Mouse (Mus musculus): ENCODE data around the gene Rnf26. TPM values are rescaled to one million over a fixed set of nuclear protein-coding genes. Genes with fewer than 3 reads are reported as not detected.

Gene Rnf26
- polyA plus RNA-seq, 1 experiment from 2014 or later = 32.7 TPM

DNA sequence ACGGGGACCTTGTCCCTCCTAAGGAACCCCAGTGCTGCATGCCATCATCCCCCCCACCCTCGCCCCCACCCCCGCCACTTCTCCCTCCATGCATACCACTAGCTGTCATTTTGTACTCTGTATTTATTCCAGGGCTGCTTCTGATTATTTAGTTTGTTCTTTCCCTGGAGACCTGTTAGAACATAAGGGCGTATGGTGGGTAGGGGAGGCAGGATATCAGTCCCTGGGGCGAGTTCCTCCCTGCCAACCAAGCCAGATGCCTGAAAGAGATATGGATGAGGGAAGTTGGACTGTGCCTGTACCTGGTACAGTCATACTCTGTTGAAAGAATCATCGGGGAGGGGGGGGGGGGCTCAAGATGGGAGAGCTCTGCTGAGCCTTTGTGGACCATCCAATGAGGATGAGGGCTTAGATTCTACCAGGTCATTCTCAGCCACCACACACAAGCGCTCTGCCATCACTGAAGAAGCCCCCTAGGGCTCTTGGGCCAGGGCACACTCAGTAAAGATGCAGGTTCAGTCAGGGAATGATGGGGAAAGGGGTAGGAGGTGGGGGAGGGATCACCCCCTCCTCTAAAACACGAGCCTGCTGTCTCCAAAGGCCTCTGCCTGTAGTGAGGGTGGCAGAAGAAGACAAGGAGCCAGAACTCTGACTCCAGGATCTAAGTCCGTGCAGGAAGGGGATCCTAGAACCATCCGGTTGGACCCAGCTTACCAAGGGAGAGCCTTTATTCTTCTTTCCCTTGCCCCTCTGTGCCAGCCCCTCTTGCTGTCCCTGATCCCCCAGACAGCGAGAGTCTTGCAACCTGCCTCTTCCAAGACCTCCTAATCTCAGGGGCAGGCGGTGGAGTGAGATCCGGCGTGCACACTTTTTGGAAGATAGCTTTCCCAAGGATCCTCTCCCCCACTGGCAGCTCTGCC, 65.5 kb downstream of the Rnf26 start:
- Histone ChIP-seq H3K27ac (no peak overlapping the region), H3K9ac (no peak overlapping the region), H3K4me3 (replicated peaks; ENCODE audit: low read length) (no peak overlapping the region), H3K36me3 (replicated peaks; ENCODE audit: control insufficient read depth, insufficient read depth) (no peaks in the 10 kb centered on the region), H3K4me2 (replicated peaks) (no peak overlapping the region), H3K27me3 (ENCODE audit: control insufficient read depth, insufficient read depth, low read length) (peaks cover 28% of the 10 kb centered on the region), H3K9me3 (ENCODE audit: control insufficient read depth, low read length) (no peaks in the 10 kb centered on the region), H3K4me1 (replicated peaks; ENCODE audit: control insufficient read depth, insufficient read depth, low read length) (peaks cover 10% of the 10 kb centered on the region; the same call in 1 of the 2 replicates)
- 79% methylated on average over 14 of the region's 14 CpGs for WGBS
- DNase-seq (ENCODE audit: low spot score) = no peak
- no peak for ATAC-seq (ENCODE audit: low FRiP score)

DNA sequence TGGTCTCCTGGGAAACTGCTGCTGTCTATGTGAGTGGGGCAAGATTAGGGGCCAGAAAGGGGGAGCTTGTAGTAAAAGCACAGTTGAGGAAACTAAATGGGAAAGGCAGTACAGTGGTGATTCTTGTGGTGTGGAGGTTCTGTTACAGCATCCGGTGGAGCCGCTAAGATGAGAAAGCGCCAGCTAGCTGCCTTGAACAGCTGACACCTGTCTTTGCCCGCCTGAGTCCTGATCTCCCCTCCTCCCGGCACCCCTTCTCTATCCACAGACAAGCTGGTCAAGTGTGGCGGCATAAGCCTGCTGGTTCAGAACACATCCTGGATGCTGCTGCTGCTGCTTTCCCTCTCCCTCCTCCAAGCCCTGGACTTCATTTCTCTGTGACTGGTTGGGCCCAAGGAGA, 66.2 kb downstream of the Rnf26 start:
- Histone ChIP-seq H3K4me3 (replicated peaks; ENCODE audit: low read length) (no peak overlapping the region), H3K36me3 (replicated peaks; ENCODE audit: control insufficient read depth, insufficient read depth) (no peaks in the 10 kb centered on the region), H3K9me3 (ENCODE audit: control insufficient read depth, low read length) (no peaks in the 10 kb centered on the region), H3K27ac (no peak overlapping the region), H3K27me3 (ENCODE audit: control insufficient read depth, insufficient read depth, low read length) (peaks cover 31% of the 10 kb centered on the region), H3K4me1 (replicated peaks; ENCODE audit: control insufficient read depth, insufficient read depth, low read length) (peaks cover 12% of the 10 kb centered on the region; the same call in 1 of the 2 replicates), H3K9ac (no peak overlapping the region), H3K4me2 (replicated peaks) (no peak overlapping the region)
- DNase-seq (ENCODE audit: low spot score) = no peak
- ATAC-seq (ENCODE audit: low FRiP score) = no peak
- WGBS = 68% methylated on average over 6 of the region's 6 CpGs

DNA sequence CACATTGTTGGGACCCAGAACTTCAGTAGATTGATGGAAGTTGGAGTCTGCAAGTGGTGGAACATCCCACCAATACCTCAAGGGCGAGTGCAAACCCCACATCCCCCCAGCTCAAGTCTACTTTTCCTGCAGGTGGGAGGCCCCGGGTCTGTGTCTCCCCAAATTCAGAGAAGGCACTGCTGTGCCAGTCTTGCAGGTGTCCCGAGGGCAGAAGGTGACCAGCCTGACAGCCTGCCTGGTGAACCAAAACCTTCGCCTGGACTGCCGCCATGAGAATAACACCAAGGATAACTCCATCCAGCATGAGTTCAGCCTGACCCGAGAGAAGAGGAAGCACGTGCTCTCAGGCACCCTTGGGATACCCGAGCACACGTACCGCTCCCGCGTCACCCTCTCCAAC, 66.9 kb downstream of the Rnf26 start:
- no peaks in the 10 kb centered on the region for H3K36me3 ChIP-seq (replicated peaks; ENCODE audit: control insufficient read depth, insufficient read depth)
- ATAC-seq (ENCODE audit: low FRiP score) (no peak), DNase-seq (ENCODE audit: low spot score) (no peak)
- H3K27ac ChIP-seq = no peak overlapping the region
- no peak overlapping the region for H3K4me2 ChIP-seq (replicated peaks)
- peaks cover 33% of the 10 kb centered on the region for H3K27me3 ChIP-seq (ENCODE audit: control insufficient read depth, insufficient read depth, low read length)
- WGBS = 90% methylated on average over 12 of the region's 12 CpGs
- H3K4me3 ChIP-seq (replicated peaks; ENCODE audit: low read length) = no peak overlapping the region
- no peak overlapping the region for H3K9ac ChIP-seq
- H3K4me1 ChIP-seq (replicated peaks; ENCODE audit: control insufficient read depth, insufficient read depth, low read length) = peaks cover 12% of the 10 kb centered on the region; the same call in 1 of the 2 replicates
- no peaks in the 10 kb centered on the region for H3K9me3 ChIP-seq (ENCODE audit: control insufficient read depth, low read length)

- DNase-seq (ENCODE audit: low spot score) (no peak), ATAC-seq (ENCODE audit: low FRiP score) (no peak)
- Histone ChIP-seq H3K4me2 (replicated peaks) (no peak overlapping the region), H3K9ac (no peak overlapping the region), H3K27me3 (ENCODE audit: control insufficient read depth, insufficient read depth, low read length) (peaks cover 33% of the 10 kb centered on the region), H3K9me3 (ENCODE audit: control insufficient read depth, low read length) (no peaks in the 10 kb centered on the region), H3K36me3 (replicated peaks; ENCODE audit: control insufficient read depth, insufficient read depth) (no peaks in the 10 kb centered on the region), H3K27ac (no peak overlapping the region), H3K4me1 (replicated peaks; ENCODE audit: control insufficient read depth, insufficient read depth, low read length) (peaks cover 12% of the 10 kb centered on the region; the same call in 1 of the 2 replicates), H3K4me3 (replicated peaks; ENCODE audit: low read length) (no peak overlapping the region)
- 87% methylated on average over 5 of the region's 5 CpGs for WGBS
Observed at GRCm38 (mm10) chr9:44045884-44046272, 67.4 kb downstream of the Rnf26 start.

Other genes with a start within 250 kb of the Rnf26 start
- 6.2 and 9.6 TPM in 2 replicates for gene Thy1, start 70.1 kb downstream of the Rnf26 start, polyA plus RNA-seq (2014; fragmentation: Nextera tagmentation; extraction: Ambion mirVana)
- 8.4 and 11.6 TPM in 2 replicates for gene Usp2, start 46.5 kb downstream of the Rnf26 start, polyA plus RNA-seq (2014; fragmentation: Nextera tagmentation; extraction: Ambion mirVana)
- 0.31 and 0.41 TPM in 2 replicates for gene Mfrp, start 11.8 kb downstream of the Rnf26 start, polyA plus RNA-seq (2014; fragmentation: Nextera tagmentation; extraction: Ambion mirVana)
- 7.0 and 8.0 TPM in 2 replicates for gene C1qtnf5, start 6.3 kb downstream of the Rnf26 start, polyA plus RNA-seq (2014; fragmentation: Nextera tagmentation; extraction: Ambion mirVana)
- 0.35 TPM in 1 of 2 replicates, not detected in the other for gene Gm49380, start within 50 bp of the Rnf26 start, polyA plus RNA-seq (2014; fragmentation: Nextera tagmentation; extraction: Ambion mirVana)
- 12.6 and 13.6 TPM in 2 replicates for gene Mcam, start 21.0 kb upstream of the Rnf26 start, polyA plus RNA-seq (2014; fragmentation: Nextera tagmentation; extraction: Ambion mirVana)
- 22.4 and 22.9 TPM in 2 replicates for gene Cbl, start 120.5 kb upstream of the Rnf26 start, polyA plus RNA-seq (2014; fragmentation: Nextera tagmentation; extraction: Ambion mirVana)
- not detected in 2 replicates for gene Ccdc153, start 127.2 kb upstream of the Rnf26 start, polyA plus RNA-seq (2014; fragmentation: Nextera tagmentation; extraction: Ambion mirVana)
- 0.46 and 1.1 TPM in 2 replicates for gene Pdzd3, start 138.0 kb upstream of the Rnf26 start, polyA plus RNA-seq (2014; fragmentation: Nextera tagmentation; extraction: Ambion mirVana)
- 4.4 and 5.1 TPM in 2 replicates for gene Nlrx1, start 155.1 kb upstream of the Rnf26 start, polyA plus RNA-seq (2014; fragmentation: Nextera tagmentation; extraction: Ambion mirVana)
- gene Abcg4, start 175.1 kb upstream of the Rnf26 start, polyA plus RNA-seq (2014; fragmentation: Nextera tagmentation; extraction: Ambion mirVana) = 21.7 and 24.4 TPM in 2 replicates
- gene Hinfp, start 192.2 kb upstream of the Rnf26 start, polyA plus RNA-seq (2014; fragmentation: Nextera tagmentation; extraction: Ambion mirVana) = 17.4 and 17.9 TPM in 2 replicates
- 24.0 and 25.6 TPM in 2 replicates for gene C2cd2l, start 206.8 kb upstream of the Rnf26 start, polyA plus RNA-seq (2014; fragmentation: Nextera tagmentation; extraction: Ambion mirVana)
- 34.6 and 36.1 TPM in 2 replicates for gene Dpagt1, start 212.5 kb upstream of the Rnf26 start, polyA plus RNA-seq (2014; fragmentation: Nextera tagmentation; extraction: Ambion mirVana)
- 102 and 107 TPM in 2 replicates for gene H2afx, start 221.2 kb upstream of the Rnf26 start, polyA plus RNA-seq (2014; fragmentation: Nextera tagmentation; extraction: Ambion mirVana)
- gene Hmbs, start 230.7 kb upstream of the Rnf26 start, polyA plus RNA-seq (2014; fragmentation: Nextera tagmentation; extraction: Ambion mirVana) = 60.8 and 62.2 TPM in 2 replicates
- gene Vps11, start 248.2 kb upstream of the Rnf26 start, polyA plus RNA-seq (2014; fragmentation: Nextera tagmentation; extraction: Ambion mirVana) = 34.8 and 42.4 TPM in 2 replicates